Mouse (Mus musculus) adrenal gland, postnatal 25 days (tissue): ENCODE data around the gene Casz1. TPM values are rescaled to one million over a fixed set of nuclear protein-coding genes. Genes with fewer than 3 reads are reported as not detected.

ENCODE experiments used
- DNase-seq: peaks from one replicate; pipeline ENCODE4 v3.0.0; 2021; ENCODE audit warnings: mixed read lengths
- total RNA-seq: library from RNA; stranded (reverse); gene quantifications from 2 replicates; pipeline ENCODE4 v1.2.3, GENCODE M21; 2021

Casz1 gene
- total RNA-seq, 1 experiment from 2014 or later, result 5.3 TPM

GRCm38 (mm10) chr4:148936727-148937126, 132.5 kb downstream of the Casz1 start:
- peak; percentile 26 for DNase-seq

GRCm38 (mm10) chr4:148938546-148938945, 134.3 kb downstream of the Casz1 start:
- peak; percentile 49 for DNase-seq

- peak; percentile 84 for DNase-seq
These were observed 136.5 kb downstream of the Casz1 start for GRCm38 (mm10) chr4:148940674-148941211.

GRCm38 (mm10) chr4:148941321-148941720, 137.1 kb downstream of the Casz1 start:
- DNase-seq, result no peak

- DNase-seq, result no peak
These were observed 138.9 kb downstream of the Casz1 start for GRCm38 (mm10) chr4:148943099-148943498.

- DNase-seq, result peak; percentile 39
These were observed 141.2 kb downstream of the Casz1 start for GRCm38 (mm10) chr4:148945476-148945881.

- DNase-seq, result no peak
These were observed 141.8 kb downstream of the Casz1 start for GRCm38 (mm10) chr4:148946071-148946470.

- DNase-seq, result no peak
These were observed 143.7 kb downstream of the Casz1 start for GRCm38 (mm10) chr4:148947833-148948388.

GRCm38 (mm10) chr4:148950487-148950886, 146.3 kb downstream of the Casz1 start:
- no peak for DNase-seq

- peak; percentile 50 for DNase-seq
These were observed 146.9 kb downstream of the Casz1 start for GRCm38 (mm10) chr4:148950932-148951650.

GRCm38 (mm10) chr4:148951821-148952291, 147.6 kb downstream of the Casz1 start:
- peak; percentile 59 for DNase-seq

- DNase-seq, result peak; percentile 30
These were observed 148.3 kb downstream of the Casz1 start for GRCm38 (mm10) chr4:148952328-148953222.

- peak; percentile 87 for DNase-seq
These were observed 151.0 kb downstream of the Casz1 start for GRCm38 (mm10) chr4:148955131-148955813.

GRCm38 (mm10) chr4:148960011-148960410, 155.8 kb downstream of the Casz1 start:
- DNase-seq, result no peak

GRCm38 (mm10) chr4:148961081-148961480, 156.9 kb downstream of the Casz1 start:
- DNase-seq, result no peak

- DNase-seq, result no peak
These were observed 157.9 kb downstream of the Casz1 start for GRCm38 (mm10) chr4:148962096-148962495.

GRCm38 (mm10) chr4:148964541-148965310, 160.5 kb downstream of the Casz1 start:
- DNase-seq, result no peak

- no peak for DNase-seq
These were observed 161.9 kb downstream of the Casz1 start for GRCm38 (mm10) chr4:148966132-148966531.

GRCm38 (mm10) chr4:148968859-148969258, 164.6 kb downstream of the Casz1 start:
- no peak for DNase-seq

GRCm38 (mm10) chr4:148969610-148970009, 165.4 kb downstream of the Casz1 start:
- DNase-seq, result peak; percentile 65

- DNase-seq, result no peak
These were observed 166.5 kb downstream of the Casz1 start for GRCm38 (mm10) chr4:148970742-148971141.
